Mouse (Mus musculus): Measurements from ENCODE around the gene Hal.

GRCm38 (mm10) chr10:93515419-93515818 is 26.9 kb downstream of the Hal start:
- TF ChIP-seq POLR2A (IDR thresholded peaks at IDR 0.05; ENCODE audit: insufficient read depth, low read depth, low read length) (no peak), CTCF (IDR thresholded peaks at IDR 0.05; ENCODE audit: insufficient read depth, low read depth, low read length) (no peak)

All from olfactory bulb, adult 2 months (tissue).